Mouse (Mus musculus) stomach, postnatal 0 days (tissue): Measurements from ENCODE around the gene Tbc1d21.

Experiments used
- CTCF ChIP-seq: IDR thresholded peaks from 2 replicates; pipeline ENCODE4 v1.5.1; 2016; ENCODE audit warnings: antibody characterized with exemption, low read depth, mild to moderate bottlenecking, moderate library complexity
- EP300 ChIP-seq: optimal IDR thresholded peaks from 2 replicates; pipeline ENCODE3; 2016; ENCODE audit warnings: antibody characterized with exemption

DNA sequence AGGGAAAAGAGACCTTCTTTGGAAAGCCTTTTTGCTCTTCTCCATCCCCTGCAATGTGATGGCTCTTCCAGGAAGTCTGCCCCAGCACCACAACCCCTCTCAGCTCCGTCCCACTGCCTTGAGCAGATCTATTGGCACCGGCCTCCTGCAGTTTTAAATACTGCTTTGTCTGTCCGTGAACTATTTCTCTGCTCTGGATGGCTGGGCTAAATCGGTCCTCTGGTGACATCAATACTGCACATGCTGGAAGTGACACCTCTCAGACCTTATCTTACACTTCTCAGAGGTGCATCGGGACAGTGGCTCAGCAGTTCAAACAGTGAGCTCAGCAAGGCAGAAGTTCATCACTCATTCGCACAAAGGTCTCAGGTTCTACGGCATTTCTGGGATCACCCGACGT lies 41.3 kb upstream of the Tbc1d21 start:
- TF ChIP-seq CTCF (no peak), EP300 (no peak)
